Mouse (Mus musculus): Measurements from ENCODE around the gene Tmem265.

Gene Tmem265

DNA sequence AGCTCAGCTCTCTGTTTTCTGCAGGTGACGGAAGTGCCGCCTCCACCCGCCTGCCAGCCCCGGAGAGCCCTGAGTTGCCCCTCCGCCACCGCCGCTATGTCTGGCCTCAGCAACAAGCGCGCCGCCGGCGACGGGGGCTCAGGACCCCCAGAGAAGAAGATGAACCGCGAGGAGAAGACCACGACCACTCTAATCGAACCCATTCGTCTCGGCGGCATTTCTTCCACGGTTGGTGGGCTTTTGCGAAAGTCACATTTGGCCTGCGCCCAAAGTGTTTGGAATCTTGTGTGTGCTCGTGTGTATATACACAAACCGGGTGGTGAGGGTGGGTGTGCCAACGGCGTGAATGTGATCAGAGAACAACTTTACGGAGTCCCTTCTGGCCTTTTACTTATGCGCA lies 27.7 kb downstream of the Tmem265 start:
- no peak for DNase-seq

- no peak for DNase-seq
Measured at GRCm38 (mm10) chr7:127589637-127590036, 28.4 kb downstream of the Tmem265 start.

DNA sequence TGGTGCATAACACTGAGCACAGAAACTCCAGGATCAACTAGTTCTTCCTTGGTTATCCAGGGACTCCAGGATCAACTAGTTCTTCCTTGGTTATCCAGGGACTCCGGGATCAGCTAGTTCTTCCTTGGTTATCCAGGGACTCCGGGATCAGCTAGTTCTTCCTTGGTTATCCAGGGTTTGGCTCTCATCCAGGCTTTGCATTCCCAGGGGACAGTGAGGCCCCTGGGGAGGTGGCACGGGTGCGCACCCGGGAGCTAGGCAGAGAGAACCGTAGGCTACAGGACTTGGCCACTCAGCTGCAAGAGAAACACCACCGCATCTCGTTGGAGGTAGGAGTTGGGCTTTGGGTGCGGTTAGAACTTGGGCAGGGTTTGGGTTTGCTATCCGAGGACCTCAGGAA lies 29.9 kb downstream of the Tmem265 start:
- DNase-seq = no peak

GRCm38 (mm10) chr7:127592575-127592974 lies 31.4 kb downstream of the Tmem265 start:
- DNase-seq = no peak

- no peak for DNase-seq
Measured at GRCm38 (mm10) chr7:127596747-127597146, 35.6 kb downstream of the Tmem265 start.

- no peak for DNase-seq
Measured at GRCm38 (mm10) chr7:127600612-127601011, 39.4 kb downstream of the Tmem265 start.

GRCm38 (mm10) chr7:127601735-127602134 lies 40.5 kb downstream of the Tmem265 start:
- no peak for DNase-seq

DNA sequence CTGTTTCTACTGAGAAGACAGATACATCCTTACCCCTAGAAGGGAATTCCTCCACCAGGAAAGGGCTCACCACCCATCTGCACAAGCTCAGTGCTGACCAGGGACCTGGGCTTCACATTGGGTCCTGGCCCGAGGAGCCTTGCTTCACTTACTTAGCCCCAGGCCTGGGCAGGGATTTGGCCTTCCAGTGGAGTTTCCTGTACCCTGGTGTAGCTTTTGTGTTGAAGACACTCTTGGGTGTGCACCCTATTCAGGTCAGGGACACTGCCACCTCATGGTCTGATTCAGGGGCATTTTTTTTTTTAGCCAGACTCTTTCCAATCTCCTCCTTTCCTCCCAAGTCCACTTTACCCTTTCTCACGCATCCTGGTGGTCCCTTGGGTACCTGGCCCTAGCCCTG lies 41.7 kb downstream of the Tmem265 start:
- no peak for DNase-seq

GRCm38 (mm10) chr7:127604256-127604655 lies 43.1 kb downstream of the Tmem265 start:
- DNase-seq = no peak

DNA sequence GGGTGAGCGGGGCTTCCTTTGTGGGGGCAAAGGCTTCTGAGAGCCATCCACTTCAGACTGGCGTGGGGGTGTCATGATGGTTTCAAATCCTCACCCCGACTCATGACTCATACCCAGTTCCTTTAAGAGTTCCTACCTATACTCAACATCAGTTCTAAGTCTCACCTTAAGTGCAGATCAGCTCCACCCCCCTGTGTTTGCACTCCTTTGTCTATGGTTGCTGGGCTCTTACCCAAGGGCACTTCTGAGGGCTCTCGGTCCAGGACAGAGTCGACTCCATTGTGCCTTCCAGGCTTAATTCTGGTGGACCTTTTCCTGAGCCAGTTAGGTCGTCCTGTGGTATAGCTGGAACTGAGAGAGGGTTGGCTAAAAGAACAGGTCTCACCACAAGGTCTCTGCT lies 46.0 kb downstream of the Tmem265 start:
- no peak for DNase-seq

- DNase-seq = no peak
Measured at GRCm38 (mm10) chr7:127611011-127611410, 49.8 kb downstream of the Tmem265 start.

DNA sequence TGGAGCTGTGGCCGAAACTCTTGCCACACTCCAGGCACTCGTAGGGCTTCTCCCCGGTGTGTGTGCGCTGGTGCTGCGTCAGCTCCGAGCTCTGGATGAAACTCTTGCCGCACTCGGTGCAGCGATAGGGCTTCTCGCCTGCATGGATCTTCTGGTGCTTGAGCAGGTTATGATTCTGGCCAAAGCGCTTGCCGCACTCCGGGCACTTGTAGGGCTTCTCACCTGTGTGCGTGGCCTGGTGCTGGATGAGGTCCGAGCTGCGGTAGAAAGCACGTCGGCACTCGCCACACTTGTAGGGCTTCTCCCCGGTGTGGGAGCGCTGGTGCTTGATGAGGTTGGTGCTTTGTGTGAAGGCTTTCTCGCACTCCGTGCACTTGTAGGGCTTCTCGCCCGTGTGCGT lies 50.4 kb downstream of the Tmem265 start:
- no peak for DNase-seq

DNA sequence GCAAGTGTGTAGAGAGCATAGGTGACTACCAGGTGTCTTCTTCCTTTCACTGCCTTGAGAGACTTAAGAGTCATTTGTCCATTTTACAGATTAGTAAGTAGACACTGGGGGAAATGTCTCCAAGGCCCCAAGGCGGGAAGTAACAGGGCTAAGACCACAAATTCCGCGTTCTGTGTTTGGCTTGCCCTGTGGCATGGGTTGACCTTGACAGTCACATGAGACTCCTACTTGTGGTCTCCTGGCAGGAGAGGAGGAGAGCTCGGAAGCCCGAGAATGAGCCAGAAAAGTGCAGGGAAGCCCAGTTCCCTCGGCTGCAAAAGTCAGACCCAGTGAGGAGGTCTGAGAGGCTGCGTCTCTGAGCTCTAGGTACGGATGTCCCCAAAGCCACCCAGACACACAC lies 52.3 kb downstream of the Tmem265 start:
- no peak for DNase-seq

- DNase-seq = no peak
Measured at GRCm38 (mm10) chr7:127614091-127614490, 52.9 kb downstream of the Tmem265 start.

GRCm38 (mm10) chr7:127614511-127614890 lies 53.3 kb downstream of the Tmem265 start:
- DNase-seq = peak; percentile 72 to 84

- DNase-seq = peak; percentile 79 to 90
Measured at GRCm38 (mm10) chr7:127614891-127615843, 54.0 kb downstream of the Tmem265 start, which contains the start of gene Zfp629. Gene Zfp629 (minus strand): TSS chr7:127615797.

GRCm38 (mm10) chr7:127616336-127616735 lies 55.1 kb downstream of the Tmem265 start:
- DNase-seq = no peak

Measured in kidney, postnatal 4 days (tissue).